Mouse (Mus musculus) hindbrain, embryonic 12.5 days (tissue): ENCODE results near the gene Lancl2. TPM values are rescaled to one million over a fixed set of nuclear protein-coding genes. Genes with fewer than 3 reads are reported as not detected.

Experiments
- ATAC-seq: fragments of 200-750 bp; cut with Nextera tagmentation; 2 replicates; pipeline ENCODE4 v1.8.0; 2017; ENCODE audit warnings: moderate TSS enrichment; ENCODE audit not compliant: low FRiP score
- H3K27ac ChIP-seq: fragments of 300-500 bp; sonication (generic); 2 replicates; pipeline ENCODE4 v1.5.1; 2016; ENCODE audit warnings: mild to moderate bottlenecking
- H3K27me3 ChIP-seq: fragments of 300-500 bp; sonication (generic); 2 replicates; pipeline ENCODE4 v1.6.1; 2016; ENCODE audit warnings: mild to moderate bottlenecking
- H3K36me3 ChIP-seq: fragments of 300-500 bp; sonication (generic); 2 replicates; pipeline ENCODE4 v1.6.1; 2016; ENCODE audit warnings: mild to moderate bottlenecking
- H3K4me1 ChIP-seq: fragments of 300-500 bp; sonication (generic); 2 replicates; pipeline ENCODE4 v1.6.1; 2016
- H3K4me2 ChIP-seq: fragments of 300-500 bp; sonication (generic); replicated peaks from 2 replicates; pipeline ENCODE4 v1.6.1; 2016; ENCODE audit warnings: mild to moderate bottlenecking
- H3K4me3 ChIP-seq: fragments of 300-500 bp; sonication (generic); 2 replicates; pipeline ENCODE4 v1.5.1; 2016; ENCODE audit warnings: mild to moderate bottlenecking
- H3K9ac ChIP-seq: fragments of 300-500 bp; sonication (generic); 2 replicates; pipeline ENCODE4 v1.6.1; 2016; ENCODE audit warnings: mild to moderate bottlenecking, moderate library complexity
- H3K9me3 ChIP-seq: fragments of 300-500 bp; sonication (generic); replicated peaks from 2 replicates; pipeline ENCODE4 v1.6.1; 2016; ENCODE audit warnings: mild to moderate bottlenecking
- WGBS: fragments of 180-500 bp; shearing (Covaris S2); methylation state at CpG from one replicate; pipeline ENCODE4 v1.1.7; 2016; 5-methylcytosine and 5-hydroxymethylcytosine counted together
- polyA plus RNA-seq: library from polyadenylated mRNA; unstranded; fragments of >200 nt; fragmentation: Nextera tagmentation; extraction: Ambion mirVana; gene quantifications from 2 replicates; pipeline ENCODE4 v1.2.1, GENCODE M21; 2016

Lancl2 gene
- polyA plus RNA-seq, 1 experiment from 2014 or later: 54.5 TPM

- no peaks in the 10 kb centered on the region for H3K4me1 ChIP-seq
- WGBS: 100% methylated on average over 1 of the region's 1 CpGs
- H3K9ac ChIP-seq: no peak overlapping the region
- no peak overlapping the region for H3K4me2 ChIP-seq
- H3K36me3 ChIP-seq: peaks cover 29% of the 10 kb centered on the region
- no peaks in the 10 kb centered on the region for H3K9me3 ChIP-seq
- no peak overlapping the region for H3K27ac ChIP-seq
- no peak for ATAC-seq
- H3K4me3 ChIP-seq: no peak overlapping the region
- H3K27me3 ChIP-seq: no peaks in the 10 kb centered on the region
Measured at GRCm38 (mm10) chr6:57773792-57774191, 71.5 kb downstream of the Lancl2 start.

GRCm38 (mm10) chr6:57780359-57780758, 78.0 kb downstream of the Lancl2 start:
- Histone ChIP-seq H3K27me3 (no peaks in the 10 kb centered on the region), H3K4me1 (no peaks in the 10 kb centered on the region), H3K4me3 (no peak overlapping the region), H3K4me2 (no peak overlapping the region), H3K9me3 (no peaks in the 10 kb centered on the region), H3K36me3 (0 out of 2 replicates have a peak, but pooled peaks cover 8% of the 10 kb centered on the region), H3K27ac (no peak overlapping the region), H3K9ac (no peak overlapping the region)
- ATAC-seq: no peak
- 88% methylated on average over 3 of the region's 3 CpGs for WGBS

DNA sequence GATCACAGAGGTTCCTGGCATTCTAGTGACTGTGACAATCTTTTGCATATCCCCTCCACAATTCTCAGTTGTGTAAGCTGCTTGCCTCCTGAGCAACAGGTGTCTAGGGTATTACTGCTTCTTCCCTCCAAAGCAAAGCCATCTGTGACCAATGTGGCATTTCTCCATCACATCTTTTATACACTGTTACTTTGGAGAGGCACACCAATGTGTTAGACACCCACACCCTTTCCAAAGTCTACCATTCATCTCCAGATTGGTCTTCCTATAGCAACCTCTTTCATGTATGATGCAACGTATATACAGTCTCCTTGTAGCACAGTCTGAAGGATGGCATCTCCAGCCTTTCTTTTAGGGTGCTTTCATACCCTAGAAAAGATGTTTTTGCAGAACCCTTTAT, 80.3 kb downstream of the Lancl2 start:
- Histone ChIP-seq H3K4me1 (no peaks in the 10 kb centered on the region), H3K4me3 (no peak overlapping the region), H3K9ac (no peak overlapping the region), H3K4me2 (no peak overlapping the region), H3K27ac (no peak overlapping the region), H3K27me3 (no peaks in the 10 kb centered on the region), H3K36me3 (0 out of 2 replicates have a peak, but pooled peaks cover 10% of the 10 kb centered on the region), H3K9me3 (no peaks in the 10 kb centered on the region)
- ATAC-seq: no peak
- 95% methylated on average over 1 of the region's 1 CpGs for WGBS

DNA sequence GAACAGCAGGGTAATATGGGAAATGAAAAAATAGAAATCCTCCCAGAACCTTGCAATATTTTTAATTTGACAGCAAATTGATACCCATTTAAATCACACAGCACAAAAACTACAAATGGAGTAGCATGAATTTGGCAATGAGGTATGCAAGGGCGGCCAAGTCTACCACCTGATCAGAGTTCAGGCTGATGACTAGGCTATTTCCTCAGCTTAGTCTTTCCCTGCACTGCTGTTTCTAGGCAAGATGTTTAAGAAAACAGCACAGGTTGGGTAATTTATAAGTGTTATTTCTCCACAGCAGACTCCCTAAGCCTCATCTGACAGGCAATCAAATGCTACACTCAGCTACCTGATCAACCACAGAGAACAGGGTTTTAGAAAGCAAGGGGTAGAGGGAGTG, 81.9 kb downstream of the Lancl2 start:
- Histone ChIP-seq H3K4me2 (no peak overlapping the region), H3K27me3 (no peaks in the 10 kb centered on the region), H3K4me1 (no peaks in the 10 kb centered on the region), H3K36me3 (peaks cover 12% of the 10 kb centered on the region), H3K4me3 (no peak overlapping the region), H3K27ac (no peak overlapping the region), H3K9ac (no peak overlapping the region), H3K9me3 (no peaks in the 10 kb centered on the region)
- 94% methylated on average over 1 of the region's 1 CpGs for WGBS
- no peak for ATAC-seq

DNA sequence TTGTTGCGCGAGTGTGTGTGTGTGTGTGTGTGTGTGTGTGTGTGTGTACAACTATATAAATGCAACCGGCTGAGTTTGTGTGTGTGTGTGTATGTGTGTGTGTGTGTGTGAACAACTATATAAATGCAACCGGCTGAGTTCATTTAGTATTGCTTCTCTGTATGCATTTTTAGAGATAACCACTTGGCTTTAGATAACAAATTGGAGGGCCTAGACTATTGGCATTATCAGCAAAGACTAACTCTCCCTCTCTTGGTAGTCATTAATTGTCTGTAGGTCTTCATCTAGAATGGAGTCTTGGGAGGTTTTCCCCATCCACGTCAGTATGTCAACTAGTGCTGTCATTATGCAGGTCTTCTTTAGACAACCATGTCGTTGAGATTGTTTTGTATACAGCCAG, 85.0 kb downstream of the Lancl2 start:
- Histone ChIP-seq H3K4me1 (no peaks in the 10 kb centered on the region), H3K36me3 (peaks cover 15% of the 10 kb centered on the region), H3K27me3 (no peaks in the 10 kb centered on the region), H3K9ac (no peak overlapping the region), H3K9me3 (no peaks in the 10 kb centered on the region), H3K27ac (no peak overlapping the region), H3K4me3 (no peak overlapping the region), H3K4me2 (no peak overlapping the region)
- no peak for ATAC-seq
- 95% methylated on average over 6 of the region's 6 CpGs for WGBS

Other genes starting within 250 kb of the Lancl2 start
- 7.3 and 7.4 TPM in 2 replicates for gene Ppm1k, start 167.1 kb upstream of the Lancl2 start, polyA plus RNA-seq
- 1.3 and 1.9 TPM in 2 replicates for gene Herc6, start 121.5 kb upstream of the Lancl2 start, polyA plus RNA-seq
- gene Pyurf, start 10.5 kb upstream of the Lancl2 start, polyA plus RNA-seq: 15.9 and 16.1 TPM in 2 replicates
- gene Vopp1, start 122.6 kb downstream of the Lancl2 start, polyA plus RNA-seq: 109 and 121 TPM in 2 replicates
- not detected in 2 replicates for gene Vmn1r21, start 147.8 kb downstream of the Lancl2 start, polyA plus RNA-seq
- not detected in 2 replicates for gene Vmn1r22, start 205.5 kb downstream of the Lancl2 start, polyA plus RNA-seq
- gene Vmn1r23, start 224.3 kb downstream of the Lancl2 start, polyA plus RNA-seq: not detected in 2 replicates